Mouse (Mus musculus): ENCODE results near the gene Slc24a4.

GRCm38 (mm10) chr12:102118014-102118413, 10.5 kb upstream of the Slc24a4 start:
- TF ChIP-seq CTCF (IDR thresholded peaks at IDR 0.05; ENCODE audit: low read depth, low read length) (no peak), POLR2A (IDR thresholded peaks at IDR 0.05; ENCODE audit: insufficient read depth, low read length) (no peak)
